Mouse (Mus musculus): ENCODE measurements around the gene Atxn7l2. TPM values are rescaled to one million over a fixed set of nuclear protein-coding genes. Genes with fewer than 3 reads are reported as not detected.

Gene Atxn7l2
- total and polyA plus RNA-seq, 3 experiments = 5.6 to 14.6 TPM; not detected in 1

- TF ChIP-seq ELF1 (IDR thresholded peaks at IDR 0.05; ENCODE audit: low read depth, low read length) (peak; percentile 93), TCF12 (IDR thresholded peaks at IDR 0.05; ENCODE audit: low read depth, low read length) (peak; percentile 39; the same call in 1 of the 2 replicates), POLR2A (IDR thresholded peaks at IDR 0.05; ENCODE audit: control insufficient read depth in 1 of 2, insufficient read depth in 1 of 2, low read depth in 1 of 2, low read length in 2 of 2, poor library complexity in 1 of 2) (peak; percentile 57 to 87; a peak in 3 of 4 replicates), POLR2AphosphoS2 (IDR thresholded peaks at IDR 0.05; ENCODE audit: low read length) (peak; percentile 77)
Measured at GRCm38 (mm10) chr3:108256719-108257637, 46.2 kb upstream of the Atxn7l2 start, which contains the start of gene Psma5 (continued).

GRCm38 (mm10) chr3:108246857-108247256 lies 36.1 kb upstream of the Atxn7l2 start:
- 0 out of 4 replicates have a peak, but pooled peaks cover 0 to 4% of the 10 kb centered on the region in 2 experiments for H3K36me3 ChIP-seq (ENCODE audit: control insufficient read depth in 1 of 2, insufficient read depth in 2 of 2, low read length in 2 of 2)
- H3K27ac ChIP-seq (ENCODE audit: control insufficient read depth, low read depth, low read length) = no peak overlapping the region
- no peaks in the 10 kb centered on the region for H3K27me3 ChIP-seq (ENCODE audit: control insufficient read depth in 1 of 2, insufficient read depth in 2 of 2, low read length in 2 of 2)
- no peak for TF ChIP-seq USF2 (IDR thresholded peaks at IDR 0.05; ENCODE audit: borderline replicate concordance in 1 of 2, insufficient read depth in 1 of 2, low read depth in 1 of 2, low read length in 2 of 2)
- no peaks in the 10 kb centered on the region for H3K79me2 ChIP-seq (ENCODE audit: control insufficient read depth, insufficient read depth, low read length, poor library complexity)
- no peaks in the 10 kb centered on the region for H3K9me3 ChIP-seq (replicated peaks; ENCODE audit: insufficient read depth, low read length)
- no peak overlapping the region for H3K4me3 ChIP-seq (ENCODE audit: control insufficient read depth in 1 of 2, insufficient read depth in 1 of 2, low read depth in 2 of 2, low read length in 2 of 2)
- peak; percentile 52 for DNase-seq (ENCODE audit: low read depth, low spot score)
- H3K9ac ChIP-seq (ENCODE audit: control insufficient read depth, low read depth, low read length, poor library complexity, severe bottlenecking) = no peak overlapping the region
- no peaks in the 10 kb centered on the region; a peak in 1 of 4 replicates for H3K4me1 ChIP-seq (ENCODE audit: control insufficient read depth in 1 of 2, insufficient read depth in 2 of 2, low read length in 2 of 2)

DNA sequence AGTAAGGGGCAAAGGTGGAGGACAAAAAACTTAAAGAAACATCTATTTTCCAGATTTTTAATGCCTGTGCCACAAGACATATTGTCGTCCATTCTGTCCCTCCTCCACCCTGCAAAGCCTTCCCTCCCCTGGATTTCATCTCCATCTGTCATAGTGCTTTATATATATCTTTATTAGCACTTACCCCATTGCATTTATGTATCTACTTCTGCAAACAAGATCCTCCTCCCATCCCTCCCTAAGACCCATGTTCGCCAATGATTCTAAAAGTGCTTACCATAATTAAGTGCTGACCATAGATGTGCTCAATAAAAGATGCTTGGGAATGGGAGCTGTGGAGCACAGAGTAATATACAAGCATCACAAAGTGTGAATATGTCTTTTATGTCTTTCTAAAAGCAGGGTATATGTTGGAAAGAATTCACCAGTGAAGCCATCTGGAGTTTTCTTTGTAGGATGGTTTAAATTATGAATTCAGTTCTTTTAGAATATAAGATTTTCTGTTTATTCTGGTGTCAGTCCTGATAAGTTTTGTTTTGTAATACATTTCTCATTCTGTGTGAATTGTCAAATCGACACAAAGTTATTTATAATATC lies 30.6 kb upstream of the Atxn7l2 start:
- TF ChIP-seq TAL1 (IDR thresholded peaks at IDR 0.05; ENCODE audit: low read length) = no peak
- no peak for TF ChIP-seq SIN3A (IDR thresholded peaks at IDR 0.05; ENCODE audit: low read length)
- no peak for TF ChIP-seq POLR2A (IDR thresholded peaks at IDR 0.05; ENCODE audit: control insufficient read depth in 1 of 2, insufficient read depth in 1 of 2, low read depth in 1 of 2, low read length in 2 of 2, poor library complexity in 1 of 2)
- no peak for TF ChIP-seq CHD2 (IDR thresholded peaks at IDR 0.05; ENCODE audit: low read length)
- TF ChIP-seq MAX (IDR thresholded peaks at IDR 0.05; ENCODE audit: low read length) = no peak
- TF ChIP-seq GABPA (IDR thresholded peaks at IDR 0.05; ENCODE audit: low read depth, low read length) = no peak
- TF ChIP-seq POLR2AphosphoS2 (IDR thresholded peaks at IDR 0.05; ENCODE audit: low read length) = no peak
- TF ChIP-seq KAT2A (conservative IDR thresholded peaks at IDR 0.05; ENCODE audit: low read depth, low read length) = no peak
- TF ChIP-seq MAZ (IDR thresholded peaks at IDR 0.05; ENCODE audit: low read depth, low read length) = no peak
- no peak for TF ChIP-seq MEF2A (IDR thresholded peaks at IDR 0.05; ENCODE audit: extremely low read depth, insufficient replicate concordance, low read depth, low read length, poor library complexity, severe bottlenecking)
- no peak for TF ChIP-seq ZMIZ1 (IDR thresholded peaks at IDR 0.05; ENCODE audit: low read depth, low read length)
- no peak for TF ChIP-seq MXI1 (IDR thresholded peaks at IDR 0.05; ENCODE audit: low read depth, low read length)
- no peak for TF ChIP-seq CHD1 (IDR thresholded peaks at IDR 0.05; ENCODE audit: low read depth, low read length)
- TF ChIP-seq HCFC1 (IDR thresholded peaks at IDR 0.05; ENCODE audit: low read depth, low read length) = no peak
- TF ChIP-seq USF2 (IDR thresholded peaks at IDR 0.05; ENCODE audit: borderline replicate concordance in 1 of 2, insufficient read depth in 1 of 2, low read depth in 1 of 2, low read length in 2 of 2) = no peak
- no peak for TF ChIP-seq MYB (IDR thresholded peaks at IDR 0.05; ENCODE audit: low read depth, low read length)
- TF ChIP-seq NELFE (IDR thresholded peaks at IDR 0.05; ENCODE audit: low read depth, low read length) = no peak
- TF ChIP-seq MAFK (IDR thresholded peaks at IDR 0.05; ENCODE audit: borderline replicate concordance, low read depth, low read length) = no peak
- TF ChIP-seq E2F4 (IDR thresholded peaks at IDR 0.05; ENCODE audit: borderline replicate concordance, low read depth, low read length) = no peak

More for the DNA sequence above, 30.6 kb upstream of the Atxn7l2 start:
- Histone ChIP-seq H3K4me3 (ENCODE audit: control insufficient read depth in 1 of 2, insufficient read depth in 1 of 2, low read depth in 2 of 2, low read length in 2 of 2) (no peak overlapping the region), H3K9ac (ENCODE audit: control insufficient read depth, low read depth, low read length, poor library complexity, severe bottlenecking) (no peak overlapping the region), H3K79me2 (ENCODE audit: control insufficient read depth, insufficient read depth, low read length, poor library complexity) (no peaks in the 10 kb centered on the region), H3K27me3 (ENCODE audit: control insufficient read depth in 1 of 2, insufficient read depth in 2 of 2, low read length in 2 of 2) (peaks cover 0 to 4% of the 10 kb centered on the region in 2 experiments; a peak in 2 of 4 replicates), H3K36me3 (ENCODE audit: control insufficient read depth in 1 of 2, insufficient read depth in 2 of 2, low read length in 2 of 2) (no peaks in the 10 kb centered on the region), H3K27ac (ENCODE audit: control insufficient read depth, low read depth, low read length) (no peak overlapping the region), H3K4me1 (ENCODE audit: control insufficient read depth in 1 of 2, insufficient read depth in 2 of 2, low read length in 2 of 2) (no peaks in the 10 kb centered on the region), H3K9me3 (replicated peaks; ENCODE audit: insufficient read depth, low read length) (no peaks in the 10 kb centered on the region)
- no peak for DNase-seq (ENCODE audit: low read depth, low spot score)

All from MEL (cell line).